Mouse (Mus musculus) MEL (cell line): ENCODE data around the gene Endog.

Experiments
- CHD1 ChIP-seq: IDR thresholded peaks from 2 replicates; pipeline ENCODE4 v1.6.1; 2012; ENCODE audit warnings: low read depth, mild to moderate bottlenecking, inconsistent platforms, low read length, improper control_type of control experiment
- CTCF ChIP-seq, 3 experiments: IDR thresholded peaks in 2 of 3; conservative IDR thresholded peaks in 1 of 3; 2 replicates each; pipeline ENCODE4 v1.5.1; 2011 to 2012; ENCODE audit warnings: low read length in 3 of 3, low read depth in 2 of 3, mild to moderate bottlenecking in 2 of 3, improper control_type of control experiment in 1 of 3, inconsistent platforms in 1 of 3, mixed read lengths in 1 of 3, moderate library complexity in 1 of 3; ENCODE audit not compliant: control insufficient read depth in 1 of 3, insufficient read depth in 1 of 3, poor library complexity in 1 of 3, severe bottlenecking in 1 of 3
- POLR2A ChIP-seq, 2 experiments: IDR thresholded peaks; 2 replicates each; pipeline ENCODE4 v1.6.1; 2011 to 2012; ENCODE audit warnings: low read length in 2 of 2, mild to moderate bottlenecking in 2 of 2, control low read depth in 1 of 2, improper control_type of control experiment in 1 of 2, low read depth in 1 of 2, moderate library complexity in 1 of 2; ENCODE audit not compliant: control insufficient read depth in 1 of 2, insufficient read depth in 1 of 2, poor library complexity in 1 of 2

DNA sequence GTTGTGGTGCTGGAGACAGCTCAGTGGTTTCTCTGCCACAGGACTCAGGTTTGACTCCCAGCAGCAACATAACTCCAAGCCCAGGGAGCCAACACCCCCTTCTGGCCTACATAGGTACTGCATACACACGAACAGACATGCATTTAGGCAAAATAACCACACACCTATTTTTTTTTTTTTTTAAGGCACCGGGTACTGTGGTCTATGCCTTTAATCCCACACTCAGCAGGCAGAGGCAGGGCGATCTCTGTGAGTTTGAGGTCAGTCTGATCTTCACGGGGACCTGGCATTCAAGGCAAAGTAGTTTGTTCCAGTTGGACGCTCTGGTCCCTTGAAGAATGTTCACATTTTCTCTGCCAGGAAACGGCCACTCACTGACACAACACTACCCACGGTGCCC lies 32.1 kb downstream of the Endog start:
- TF ChIP-seq CTCF (IDR thresholded peaks at IDR 0.05 in 2 of 3, conservative IDR thresholded peaks at IDR 0.05 in 1 of 3; ENCODE audit: control insufficient read depth in 1 of 3, insufficient read depth in 1 of 3, low read depth in 2 of 3, low read length in 3 of 3, poor library complexity in 1 of 3, severe bottlenecking in 1 of 3) (peak; percentile 60 to 84 (median 72)), CHD1 (no peak), POLR2A (IDR thresholded peaks at IDR 0.05; ENCODE audit: control insufficient read depth in 1 of 2, insufficient read depth in 1 of 2, low read depth in 1 of 2, low read length in 2 of 2, poor library complexity in 1 of 2) (no peak)
